ENCODE assay signal across 8 mouse cellular contexts in genomic region chr7:16783758-16784415, GRCm38 (mm10). TPM values are rescaled to one million over a fixed set of nuclear protein-coding genes. Genes with fewer than 3 reads are reported as not detected.
DNase-seq lines count a peak whose midpoint lies in the region; ATAC-seq and TF ChIP-seq lines count a peak whose summit lies in the region.

No protein-coding gene starts in this region.

- H3K9ac ChIP-seq in heart, embryonic 13.5 days: peak overlapping the region; percentile 90
- peak overlapping the region; percentile 49 for H3K9ac ChIP-seq in kidney, postnatal 0 days (ENCODE audit: low read depth, low read length)

- peaks cover 31% of the 10 kb centered on the region for H3K36me3 ChIP-seq in heart, embryonic 13.5 days
- H3K36me3 ChIP-seq in kidney, postnatal 0 days (ENCODE audit: insufficient read depth, low read length): 0 out of 2 replicates have a peak, but pooled peaks cover 5% of the 10 kb centered on the region
- no peaks in the 10 kb centered on the region for H3K36me3 ChIP-seq in testis, adult 2 months (ENCODE audit: control insufficient read depth, insufficient read depth, low read length)

- peaks cover 40% of the 10 kb centered on the region for H3K4me1 ChIP-seq in heart, embryonic 13.5 days
- H3K4me1 ChIP-seq in kidney, postnatal 0 days (replicated peaks; ENCODE audit: insufficient read depth, low read length): peaks cover 21% of the 10 kb centered on the region
- H3K4me1 ChIP-seq in testis, adult 2 months (ENCODE audit: control insufficient read depth, insufficient read depth, low read length): peaks cover 9% of the 10 kb centered on the region

- H3K9me3 ChIP-seq in heart, embryonic 13.5 days: no peaks in the 10 kb centered on the region
- no peaks in the 10 kb centered on the region for H3K9me3 ChIP-seq in kidney, postnatal 0 days (replicated peaks; ENCODE audit: low read length)

- TF ChIP-seq POLR2A in testis, adult 2 months (IDR thresholded peaks at IDR 0.05; ENCODE audit: control insufficient read depth, low read depth, low read length): no peak

- TF ChIP-seq CTCF in kidney, postnatal 0 days (IDR thresholded peaks at IDR 0.05; ENCODE audit: low read depth): no peak
- no peak for TF ChIP-seq CTCF in testis, adult 2 months (IDR thresholded peaks at IDR 0.05; ENCODE audit: control insufficient read depth, insufficient read depth, insufficient replicate concordance, low read depth, low read length)

- no peaks in the 10 kb centered on the region for H3K27me3 ChIP-seq in heart, embryonic 13.5 days (replicated peaks)
- H3K27me3 ChIP-seq in kidney, postnatal 0 days (ENCODE audit: insufficient read depth, low read length): no peaks in the 10 kb centered on the region
- H3K27me3 ChIP-seq in testis, adult 2 months (ENCODE audit: control insufficient read depth, insufficient read depth, low read length): no peaks in the 10 kb centered on the region

- peak overlapping the region; percentile 80 for H3K27ac ChIP-seq in heart, embryonic 13.5 days (replicated peaks)
- H3K27ac ChIP-seq in kidney, postnatal 0 days: peak overlapping the region; percentile 76
- no peak overlapping the region for H3K27ac ChIP-seq in testis, adult 2 months (ENCODE audit: control insufficient read depth, insufficient read depth, low read depth, low read length)

- ATAC-seq in heart, embryonic 13.5 days (ENCODE audit: extremely low read depth, insufficient number of reproducible peaks, low FRiP score, low TSS enrichment): no peak
- peak; percentile 30; the same call in 1 of the 2 replicates for ATAC-seq in kidney, postnatal 0 days (replicated peaks; ENCODE audit: low FRiP score, low read depth)
- ATAC-seq in CD4-positive, CD25-positive, alpha-beta regulatory T cell, adult 4 months: no peak

- H3K4me2 ChIP-seq in heart, embryonic 13.5 days: peak overlapping the region; percentile 100
- H3K4me2 ChIP-seq in kidney, postnatal 0 days (ENCODE audit: low read length): peak overlapping the region; percentile 99

- peak overlapping the region; percentile 81 for H3K4me3 ChIP-seq in heart, embryonic 13.5 days
- peak overlapping the region; percentile 66 for H3K4me3 ChIP-seq in kidney, postnatal 0 days (replicated peaks; ENCODE audit: low read depth, low read length)
- peak overlapping the region; percentile 83 for H3K4me3 ChIP-seq in testis, adult 2 months (ENCODE audit: control insufficient read depth, low read depth, low read length)

- peak; percentile 29 for DNase-seq in Muller cell, postnatal 12 days (ENCODE audit: inconsistent ontology term)
- DNase-seq in c-Kit-positive CD71-positive TER-119-positive erythroid progenitor cells, embryonic 14.5 days (ENCODE audit: low spot score): peak; percentile 39
- DNase-seq in kidney, postnatal 0 days (ENCODE audit: low spot score): peak; percentile 50
- peak; percentile 82 to 91 for DNase-seq in lung, postnatal 4 days
- DNase-seq in right cerebral cortex, postnatal 25 days: no peak

- 38% methylated on average over 17 of the region's 17 CpGs for WGBS in heart, embryonic 13.5 days
- 38% methylated on average over 17 of the region's 17 CpGs for WGBS in kidney, postnatal 0 days

RNA-seq across cellular contexts. Expression of gene Slc1a5, which starts 2.7 kb away (rescaled TPM):
- 35.2 and 37.8 TPM in 2 replicates for polyA plus RNA-seq in heart, embryonic 13.5 days (2015; fragmentation: Nextera tagmentation; extraction: Ambion mirVana)
- polyA plus RNA-seq in kidney, postnatal 0 days (2015; fragmentation: Nextera tagmentation; extraction: Ambion mirVana): 49.0 and 55.8 TPM in 2 replicates
- polyA plus RNA-seq in testis, adult 2 months (2012; rRNA removed): 15.2 and 17.8 TPM in 2 replicates
- 100 to 1,000 TPM; 142 to 182 TPM for polyA plus RNA-seq in CD4-positive, CD25-positive, alpha-beta regulatory T cell, adult 4 months (2017; shearing (Covaris generic))

RNA-seq across cellular contexts. Expression of gene Strn4, which starts 31.8 kb away (rescaled TPM):
- polyA plus RNA-seq in heart, embryonic 13.5 days (2015; fragmentation: Nextera tagmentation; extraction: Ambion mirVana): 81.1 and 82.5 TPM in 2 replicates
- 65.4 and 71.2 TPM in 2 replicates for polyA plus RNA-seq in kidney, postnatal 0 days (2015; fragmentation: Nextera tagmentation; extraction: Ambion mirVana)
- 130 and 147 TPM in 2 replicates for polyA plus RNA-seq in testis, adult 2 months (2012; rRNA removed)
- 10 to 100 TPM; 19.2 TPM for polyA plus RNA-seq in CD4-positive, CD25-positive, alpha-beta regulatory T cell, adult 4 months (2017; shearing (Covaris generic))

RNA-seq across cellular contexts. Expression of gene Fkrp, which starts 32.6 kb away (rescaled TPM):
- 31.9 and 33.3 TPM in 2 replicates for polyA plus RNA-seq in heart, embryonic 13.5 days (2015; fragmentation: Nextera tagmentation; extraction: Ambion mirVana)
- polyA plus RNA-seq in kidney, postnatal 0 days (2015; fragmentation: Nextera tagmentation; extraction: Ambion mirVana): 31.0 and 32.0 TPM in 2 replicates
- 3.4 and 3.6 TPM in 2 replicates for polyA plus RNA-seq in testis, adult 2 months (2012; rRNA removed)
- 10 to 100 TPM in 1 of 2 experiments, 1 to 10 TPM in 1; 6.8 to 11.2 TPM for polyA plus RNA-seq in CD4-positive, CD25-positive, alpha-beta regulatory T cell, adult 4 months (2017; shearing (Covaris generic))

RNA-seq across cellular contexts. Expression of gene Ap2s1, which starts 45.7 kb away (rescaled TPM):
- 210 and 235 TPM in 2 replicates for polyA plus RNA-seq in heart, embryonic 13.5 days (2015; fragmentation: Nextera tagmentation; extraction: Ambion mirVana)
- polyA plus RNA-seq in kidney, postnatal 0 days (2015; fragmentation: Nextera tagmentation; extraction: Ambion mirVana): 262 and 263 TPM in 2 replicates
- 240 and 279 TPM in 2 replicates for polyA plus RNA-seq in testis, adult 2 months (2012; rRNA removed)
- 10 to 100 TPM; 60.7 to 73.1 TPM for polyA plus RNA-seq in CD4-positive, CD25-positive, alpha-beta regulatory T cell, adult 4 months (2017; shearing (Covaris generic))

RNA-seq across cellular contexts. Expression of gene Prkd2, which starts 58.8 kb away (rescaled TPM):
- 9.6 and 11.1 TPM in 2 replicates for polyA plus RNA-seq in heart, embryonic 13.5 days (2015; fragmentation: Nextera tagmentation; extraction: Ambion mirVana)
- 12.8 and 15.1 TPM in 2 replicates for polyA plus RNA-seq in kidney, postnatal 0 days (2015; fragmentation: Nextera tagmentation; extraction: Ambion mirVana)
- 2.8 and 4.5 TPM in 2 replicates for polyA plus RNA-seq in testis, adult 2 months (2012; rRNA removed)
- polyA plus RNA-seq in CD4-positive, CD25-positive, alpha-beta regulatory T cell, adult 4 months (2017; shearing (Covaris generic)): 10 to 100 TPM; 57.3 to 60.0 TPM
